Mouse (Mus musculus): Measurements from ENCODE around the gene Slfn8. TPM values are rescaled to one million over a fixed set of nuclear protein-coding genes. Genes with fewer than 3 reads are reported as not detected.
"Not testable (repeated sequence)": the region's sequence is repeated elsewhere in the genome, so short reads cannot be mapped to it uniquely, and the experiment has no call there.

Slfn8 gene
- polyA plus RNA-seq, 1 experiment from 2014 or later, result 0.33 TPM

GRCm38 (mm10) chr11:82983193-82983592 is 37.4 kb downstream of the Slfn8 start:
- H3K9ac ChIP-seq (ENCODE audit: low read length), result no peak overlapping the region
- no peak for TF ChIP-seq CTCF (IDR thresholded peaks at IDR 0.05; ENCODE audit: low read depth)
- H3K27me3 ChIP-seq (ENCODE audit: control insufficient read depth, insufficient read depth, low read length), result no peaks in the 10 kb centered on the region
- ATAC-seq (ENCODE audit: low FRiP score, low TSS enrichment) (no peak), DNase-seq (ENCODE audit: low spot score) (no peak)
- H3K27ac ChIP-seq (replicated peaks), result no peak overlapping the region
- no peaks in the 10 kb centered on the region; the same call in 1 of the 2 replicates for H3K36me3 ChIP-seq (ENCODE audit: control insufficient read depth, insufficient read depth, low read length)
- H3K4me1 ChIP-seq (replicated peaks; ENCODE audit: control insufficient read depth, insufficient read depth), result no peaks in the 10 kb centered on the region
- WGBS, result 80% methylated on average over 17 of the region's 17 CpGs
- no peak overlapping the region for H3K4me2 ChIP-seq (replicated peaks; ENCODE audit: low read depth)
- no peak overlapping the region for H3K4me3 ChIP-seq (ENCODE audit: low read depth, low read length)
- H3K9me3 ChIP-seq (ENCODE audit: control insufficient read depth, low read length), result no peaks in the 10 kb centered on the region

- not testable (repeated sequence) for H3K4me1 ChIP-seq (replicated peaks; ENCODE audit: control insufficient read depth, insufficient read depth); DNase-seq (ENCODE audit: low spot score); H3K4me2 ChIP-seq (replicated peaks; ENCODE audit: low read depth); H3K27ac ChIP-seq (replicated peaks); H3K4me3 ChIP-seq (ENCODE audit: low read depth, low read length); H3K36me3 ChIP-seq (ENCODE audit: control insufficient read depth, insufficient read depth, low read length); H3K27me3 ChIP-seq (ENCODE audit: control insufficient read depth, insufficient read depth, low read length); H3K9me3 ChIP-seq (ENCODE audit: control insufficient read depth, low read length); H3K9ac ChIP-seq (ENCODE audit: low read length); ATAC-seq (ENCODE audit: low FRiP score, low TSS enrichment)
- WGBS, result 78% methylated on average over 2 of the region's 2 CpGs
These were observed 38.2 kb downstream of the Slfn8 start for GRCm38 (mm10) chr11:82982409-82982808.

- H3K27me3 ChIP-seq (ENCODE audit: control insufficient read depth, insufficient read depth, low read length), result no peaks in the 10 kb centered on the region
These were observed 46.7 kb downstream of the Slfn8 start for GRCm38 (mm10) chr11:82973916-82974315.

GRCm38 (mm10) chr11:82971590-82971974 is 49.0 kb downstream of the Slfn8 start:
- Histone ChIP-seq H3K4me1 (replicated peaks; ENCODE audit: control insufficient read depth, insufficient read depth) (no peaks in the 10 kb centered on the region), H3K9ac (ENCODE audit: low read length) (peak overlapping the region; percentile 8; the same call in 1 of the 2 replicates), H3K27ac (replicated peaks) (no peak overlapping the region), H3K36me3 (ENCODE audit: control insufficient read depth, insufficient read depth, low read length) (no peaks in the 10 kb centered on the region), H3K4me3 (ENCODE audit: low read depth, low read length) (no peak overlapping the region), H3K4me2 (replicated peaks; ENCODE audit: low read depth) (peak overlapping the region; percentile 42), H3K9me3 (ENCODE audit: control insufficient read depth, low read length) (no peaks in the 10 kb centered on the region), H3K27me3 (ENCODE audit: control insufficient read depth, insufficient read depth, low read length) (no peaks in the 10 kb centered on the region)
- TF ChIP-seq CTCF (IDR thresholded peaks at IDR 0.05; ENCODE audit: low read depth) (no peak), EP300 (optimal IDR thresholded peaks at IDR 0.05) (no peak)
- WGBS, result 69% methylated on average over 11 of the region's 11 CpGs
- DNase-seq (ENCODE audit: low spot score), result no peak
- ATAC-seq (ENCODE audit: low FRiP score, low TSS enrichment), result no peak

More at GRCm38 (mm10) chr11:82973916-82974315, 46.7 kb downstream of the Slfn8 start:
- TF ChIP-seq EP300 (optimal IDR thresholded peaks at IDR 0.05) (no peak), CTCF (IDR thresholded peaks at IDR 0.05; ENCODE audit: low read depth) (no peak)
- ATAC-seq (ENCODE audit: low FRiP score, low TSS enrichment), result no peak
- Histone ChIP-seq H3K4me1 (replicated peaks; ENCODE audit: control insufficient read depth, insufficient read depth) (no peaks in the 10 kb centered on the region), H3K27ac (replicated peaks) (no peak overlapping the region), H3K36me3 (ENCODE audit: control insufficient read depth, insufficient read depth, low read length) (no peaks in the 10 kb centered on the region), H3K9me3 (ENCODE audit: control insufficient read depth, low read length) (no peaks in the 10 kb centered on the region), H3K4me3 (ENCODE audit: low read depth, low read length) (no peak overlapping the region), H3K4me2 (replicated peaks; ENCODE audit: low read depth) (no peak overlapping the region), H3K9ac (ENCODE audit: low read length) (no peak overlapping the region)
- WGBS, result 34% methylated on average over 5 of the region's 5 CpGs
- DNase-seq (ENCODE audit: low spot score), result no peak

GRCm38 (mm10) chr11:82970712-82971589 is 49.7 kb downstream of the Slfn8 start:
- H3K4me3 ChIP-seq (ENCODE audit: low read depth, low read length), result peak overlapping the region; percentile 14; the same call in 1 of the 2 replicates
- TF ChIP-seq CTCF (IDR thresholded peaks at IDR 0.05; ENCODE audit: low read depth) (peak; percentile 78), EP300 (optimal IDR thresholded peaks at IDR 0.05) (no peak)
- H3K9me3 ChIP-seq (ENCODE audit: control insufficient read depth, low read length), result no peaks in the 10 kb centered on the region
- ATAC-seq (ENCODE audit: low FRiP score, low TSS enrichment), result 0 out of 2 replicates have a peak, but pooled peaks have one; percentile 45
- H3K4me1 ChIP-seq (replicated peaks; ENCODE audit: control insufficient read depth, insufficient read depth), result no peaks in the 10 kb centered on the region
- H3K27ac ChIP-seq (replicated peaks), result no peak overlapping the region
- WGBS, result 9% methylated on average over 31 of the region's 31 CpGs
- peak overlapping the region; percentile 42 for H3K4me2 ChIP-seq (replicated peaks; ENCODE audit: low read depth)
- H3K27me3 ChIP-seq (ENCODE audit: control insufficient read depth, insufficient read depth, low read length), result no peaks in the 10 kb centered on the region
- no peak overlapping the region for H3K9ac ChIP-seq (ENCODE audit: low read length)
- no peaks in the 10 kb centered on the region for H3K36me3 ChIP-seq (ENCODE audit: control insufficient read depth, insufficient read depth, low read length)
- DNase-seq (ENCODE audit: low spot score), result peak; percentile 57

- no peaks in the 10 kb centered on the region for H3K9me3 ChIP-seq (ENCODE audit: control insufficient read depth, low read length)
- no peaks in the 10 kb centered on the region for H3K4me1 ChIP-seq (replicated peaks; ENCODE audit: control insufficient read depth, insufficient read depth)
- no peaks in the 10 kb centered on the region for H3K27me3 ChIP-seq (ENCODE audit: control insufficient read depth, insufficient read depth, low read length)
- H3K4me3 ChIP-seq (ENCODE audit: low read depth, low read length), result no peak overlapping the region
- 64% methylated on average over 8 of the region's 8 CpGs for WGBS
- no peak for ATAC-seq (ENCODE audit: low FRiP score, low TSS enrichment)
- no peak overlapping the region for H3K4me2 ChIP-seq (replicated peaks; ENCODE audit: low read depth)
- no peak overlapping the region for H3K27ac ChIP-seq (replicated peaks)
- no peak for DNase-seq (ENCODE audit: low spot score)
- H3K36me3 ChIP-seq (ENCODE audit: control insufficient read depth, insufficient read depth, low read length), result no peaks in the 10 kb centered on the region
- H3K9ac ChIP-seq (ENCODE audit: low read length), result no peak overlapping the region
- TF ChIP-seq EP300 (optimal IDR thresholded peaks at IDR 0.05) (no peak), CTCF (IDR thresholded peaks at IDR 0.05; ENCODE audit: low read depth) (no peak)
These were observed 58.4 kb downstream of the Slfn8 start for GRCm38 (mm10) chr11:82962215-82962614.

All from stomach, postnatal 0 days (tissue).